Mouse (Mus musculus) lung, adult 18-20 months (tissue): Measurements from ENCODE around the gene Gm42372.
A peak's percentile ranks its signal among the peaks of the same experiment; 100 is the strongest.

Experiments used
- DNase-seq, 2 experiments: peaks; one replicate each; pipeline ENCODE4 v3.0.0; 2022; ENCODE audit warnings: mixed read lengths in 2 of 2

Gm42372 gene

GRCm38 (mm10) chr7:16961678-16962077 lies 21.2 kb upstream of the Gm42372 start:
- no peak for DNase-seq

GRCm38 (mm10) chr7:16968414-16968813 lies 14.5 kb upstream of the Gm42372 start:
- no peak for DNase-seq

- no peak for DNase-seq
These were observed 11.7 kb upstream of the Gm42372 start for GRCm38 (mm10) chr7:16971160-16971559.

GRCm38 (mm10) chr7:16974018-16974417 lies 8.9 kb upstream of the Gm42372 start:
- DNase-seq, result peak; percentile 53 to 71

DNA sequence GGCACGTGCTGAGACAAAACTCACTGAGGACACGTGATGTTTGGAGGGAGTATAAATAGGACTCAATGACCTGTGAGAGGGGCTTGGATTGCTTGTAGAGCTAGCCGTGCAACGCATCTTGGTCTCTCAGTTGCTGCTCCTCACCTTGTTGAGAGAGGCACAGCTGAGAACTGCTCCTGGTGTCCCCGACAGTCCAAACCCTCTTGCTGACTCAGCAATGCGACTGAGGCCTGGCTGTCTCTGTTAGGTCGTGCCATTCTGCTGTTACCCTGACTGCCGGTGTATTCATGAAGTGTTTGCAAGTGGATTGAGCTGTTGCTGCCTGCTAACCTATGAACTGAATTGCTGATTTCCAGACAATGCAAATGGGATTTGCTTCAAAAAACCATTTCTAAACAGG lies 6.6 kb upstream of the Gm42372 start:
- no peak for DNase-seq

DNA sequence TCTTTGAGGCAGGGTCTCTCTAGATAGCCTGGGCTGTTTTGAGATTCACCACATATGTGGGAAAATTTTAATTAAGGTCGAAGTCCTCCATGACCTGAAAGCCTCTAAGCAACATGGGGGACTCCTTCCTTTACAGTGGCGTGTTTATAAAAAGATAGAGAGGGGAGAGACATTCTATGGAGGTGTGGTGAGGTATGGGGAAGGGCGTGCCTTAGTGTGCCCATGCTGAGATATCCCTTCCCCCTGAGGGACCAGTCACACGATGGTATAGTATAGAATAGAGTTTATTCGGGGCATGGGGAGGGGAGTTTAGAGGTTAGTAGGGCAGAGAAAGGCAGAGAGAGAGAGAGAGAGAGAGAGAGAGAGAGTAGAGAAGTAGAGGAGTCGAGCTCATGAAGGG lies 4.7 kb upstream of the Gm42372 start:
- DNase-seq, result no peak

DNA sequence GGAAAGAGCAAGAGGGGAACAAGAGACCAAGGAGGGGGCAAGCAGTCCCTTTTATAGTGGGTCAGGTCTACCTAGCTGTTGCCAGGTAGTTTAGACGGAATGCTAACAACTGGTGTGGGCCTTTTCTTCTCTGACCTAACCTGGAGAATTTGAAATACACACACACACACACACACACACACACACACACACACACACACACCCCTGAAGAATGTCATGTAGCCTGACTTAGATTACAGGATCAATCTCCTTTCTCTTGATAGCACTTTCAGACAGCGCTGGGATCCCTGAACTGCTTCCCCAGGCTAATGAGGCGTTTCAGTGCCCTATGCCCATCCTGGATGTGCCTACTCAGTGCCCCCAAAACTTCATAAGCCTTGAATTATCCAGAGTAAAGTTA lies 4.3 kb upstream of the Gm42372 start:
- no peak for DNase-seq

- DNase-seq, result peak in 1 of 2 experiments; percentile 27
These were observed 2.5 kb upstream of the Gm42372 start for GRCm38 (mm10) chr7:16980348-16980747.

- no peak for DNase-seq
These were observed 4.8 kb downstream of the Gm42372 start for GRCm38 (mm10) chr7:16987541-16988149.

DNA sequence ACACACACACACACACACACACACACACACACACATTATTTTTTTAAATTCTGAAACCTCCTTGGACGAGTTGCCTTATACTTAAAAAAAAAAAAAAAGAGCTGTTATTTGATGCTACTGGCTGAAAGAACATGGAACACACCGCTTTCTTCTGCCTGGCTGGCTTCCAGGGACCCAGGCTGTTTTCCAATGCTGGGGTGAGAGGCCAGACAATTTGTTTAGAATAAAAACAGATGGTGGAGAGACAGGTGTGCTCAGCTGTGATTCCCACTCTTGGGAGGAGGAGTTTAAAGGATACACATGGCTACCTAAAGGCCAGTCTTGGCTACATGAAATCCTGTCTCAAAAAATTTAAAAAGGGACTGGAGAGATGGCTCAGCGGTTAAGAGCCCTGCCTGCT lies 5.5 kb downstream of the Gm42372 start:
- peak; percentile 45 to 46 for DNase-seq

DNA sequence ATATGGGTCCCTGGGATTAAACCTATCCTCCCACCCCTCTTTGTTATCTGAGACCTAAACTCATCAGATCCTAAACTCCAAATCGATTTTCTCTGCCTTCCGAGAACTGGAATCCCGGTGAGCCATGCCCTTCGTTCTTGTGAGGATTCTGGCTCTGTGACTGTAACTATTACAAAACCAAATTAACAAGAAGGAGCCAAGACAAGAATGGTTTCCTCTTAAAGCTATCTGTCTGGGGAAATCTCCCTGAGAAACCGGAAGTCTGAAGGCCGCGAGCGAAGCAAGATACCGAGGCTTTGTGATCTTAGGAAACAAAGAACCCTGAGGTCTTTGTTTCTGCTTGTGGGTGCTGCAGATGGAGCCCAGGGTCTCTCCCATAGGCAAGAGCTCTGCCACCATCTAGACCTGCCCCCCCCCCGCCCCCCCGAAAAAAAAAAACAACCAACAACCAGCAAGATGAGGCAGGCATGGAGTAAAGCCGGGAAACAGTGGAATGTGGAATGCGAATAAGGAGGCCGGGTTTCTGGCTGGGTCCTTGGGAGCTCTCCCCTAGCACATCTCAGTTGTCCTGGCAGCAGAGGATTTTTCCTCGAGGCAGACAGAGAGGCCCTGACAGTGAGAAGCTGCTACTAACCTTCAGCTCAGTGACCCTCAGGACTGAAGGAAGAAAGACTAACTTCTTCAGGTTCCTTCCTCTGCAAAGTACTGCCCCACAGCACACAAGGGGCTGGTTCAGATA lies 7.3 kb downstream of the Gm42372 start:
- no peak for DNase-seq

DNA sequence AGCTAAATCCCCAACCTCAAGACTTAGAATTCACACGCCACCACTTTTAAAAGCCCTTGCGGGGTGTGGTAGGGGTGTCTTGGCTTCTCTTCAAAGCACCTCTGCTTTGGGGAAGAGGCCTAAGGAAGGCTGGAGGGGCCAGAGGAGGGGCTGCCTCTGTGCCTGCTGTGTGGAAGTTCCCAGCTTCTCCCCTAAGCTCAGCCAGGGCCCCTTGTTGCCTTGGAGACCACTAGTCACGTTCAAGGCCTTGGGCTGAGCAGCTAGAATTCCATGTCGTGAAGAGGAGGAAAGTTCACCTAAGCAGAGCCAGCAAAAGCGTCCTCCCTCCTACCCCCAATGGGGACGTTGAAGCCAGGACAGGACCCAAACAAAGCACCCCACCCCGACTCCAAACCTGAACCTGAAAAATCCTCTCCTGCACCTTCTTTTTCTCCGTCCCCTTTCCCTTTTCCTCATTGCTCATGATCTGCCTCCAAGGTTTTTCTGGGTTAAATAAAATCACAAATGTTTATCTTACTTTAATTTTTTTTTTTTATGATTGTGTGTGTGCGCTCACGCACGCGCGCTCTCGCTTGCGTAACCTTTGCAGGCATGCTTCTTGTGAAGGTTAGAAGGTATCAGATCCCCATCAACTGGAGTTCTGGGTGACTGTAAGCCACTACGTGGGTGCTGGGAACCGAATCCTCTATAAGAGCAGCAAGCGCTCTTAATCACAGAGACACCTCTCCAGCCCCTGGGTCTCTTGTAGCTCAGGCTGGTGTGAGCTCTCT lies 9.0 kb downstream of the Gm42372 start:
- no peak for DNase-seq

DNA sequence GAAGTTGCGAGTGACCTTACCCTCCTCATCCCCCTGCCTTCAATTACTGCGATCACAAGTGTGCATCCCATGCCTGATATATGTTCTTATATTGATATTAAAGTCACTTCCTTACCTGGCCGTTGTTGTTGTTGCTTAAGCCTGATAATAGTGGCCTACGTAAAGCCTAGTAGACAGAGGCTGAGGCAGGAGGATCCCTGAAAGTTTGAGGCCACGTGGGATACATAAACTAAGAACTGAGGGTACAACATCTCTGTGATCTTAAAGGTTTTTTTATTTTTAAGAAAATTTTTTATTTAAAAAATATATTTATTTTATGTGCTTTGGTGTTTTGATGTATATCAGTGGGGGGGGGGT lies 9.5 kb downstream of the Gm42372 start, which contains the start of gene Ccdc8:
Gene Ccdc8, plus strand, starts transcription at position 258 of the 357 bp plus-strand sequence.
- DNase-seq, result no peak

GRCm38 (mm10) chr7:16993651-16994399 lies 10.9 kb downstream of the Gm42372 start:
- peak; percentile 71 to 82 for DNase-seq

- DNase-seq, result no peak
These were observed 11.5 kb downstream of the Gm42372 start for GRCm38 (mm10) chr7:16994400-16994799.

GRCm38 (mm10) chr7:16995345-16995744 lies 12.5 kb downstream of the Gm42372 start:
- DNase-seq, result no peak

DNA sequence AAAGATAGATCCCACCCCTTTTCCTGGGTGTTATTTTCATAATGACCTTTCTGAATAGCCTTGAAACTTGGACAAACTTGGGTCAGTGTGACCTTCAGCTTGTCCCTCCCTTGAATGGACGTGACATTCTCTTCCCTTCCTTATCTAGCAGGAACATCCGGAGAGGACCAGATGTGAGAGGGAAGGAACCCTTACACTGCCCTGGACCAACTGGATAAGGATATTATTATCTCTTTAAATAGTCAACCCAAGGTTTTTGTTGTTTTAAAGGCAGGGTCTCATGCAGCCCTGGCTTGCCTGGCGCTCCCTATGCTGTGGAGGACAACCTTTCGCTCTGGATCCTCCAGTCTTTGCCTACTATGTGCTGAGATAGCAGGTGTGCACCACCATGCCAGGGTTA lies 16.3 kb downstream of the Gm42372 start:
- no peak for DNase-seq

DNA sequence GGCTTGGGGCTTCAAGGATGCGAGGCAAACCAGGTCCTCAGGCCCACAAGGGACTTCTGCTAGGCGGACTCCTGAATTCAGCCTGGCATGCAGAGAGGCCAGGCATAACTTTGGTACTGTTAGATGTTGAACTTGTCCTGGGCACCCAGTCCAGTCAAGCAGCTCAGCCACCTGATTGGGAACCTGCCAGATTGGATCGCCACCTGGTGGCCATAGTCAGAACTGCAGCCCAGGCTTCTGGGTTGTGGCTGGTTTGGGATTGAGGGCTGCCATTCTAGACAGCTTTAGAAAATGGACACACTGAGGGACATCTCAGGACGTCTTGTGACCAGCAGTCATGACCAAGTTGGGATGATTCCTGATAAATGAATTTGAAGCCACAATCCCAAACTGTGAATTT lies 16.8 kb downstream of the Gm42372 start:
- peak; percentile 79 to 82 for DNase-seq

DNA sequence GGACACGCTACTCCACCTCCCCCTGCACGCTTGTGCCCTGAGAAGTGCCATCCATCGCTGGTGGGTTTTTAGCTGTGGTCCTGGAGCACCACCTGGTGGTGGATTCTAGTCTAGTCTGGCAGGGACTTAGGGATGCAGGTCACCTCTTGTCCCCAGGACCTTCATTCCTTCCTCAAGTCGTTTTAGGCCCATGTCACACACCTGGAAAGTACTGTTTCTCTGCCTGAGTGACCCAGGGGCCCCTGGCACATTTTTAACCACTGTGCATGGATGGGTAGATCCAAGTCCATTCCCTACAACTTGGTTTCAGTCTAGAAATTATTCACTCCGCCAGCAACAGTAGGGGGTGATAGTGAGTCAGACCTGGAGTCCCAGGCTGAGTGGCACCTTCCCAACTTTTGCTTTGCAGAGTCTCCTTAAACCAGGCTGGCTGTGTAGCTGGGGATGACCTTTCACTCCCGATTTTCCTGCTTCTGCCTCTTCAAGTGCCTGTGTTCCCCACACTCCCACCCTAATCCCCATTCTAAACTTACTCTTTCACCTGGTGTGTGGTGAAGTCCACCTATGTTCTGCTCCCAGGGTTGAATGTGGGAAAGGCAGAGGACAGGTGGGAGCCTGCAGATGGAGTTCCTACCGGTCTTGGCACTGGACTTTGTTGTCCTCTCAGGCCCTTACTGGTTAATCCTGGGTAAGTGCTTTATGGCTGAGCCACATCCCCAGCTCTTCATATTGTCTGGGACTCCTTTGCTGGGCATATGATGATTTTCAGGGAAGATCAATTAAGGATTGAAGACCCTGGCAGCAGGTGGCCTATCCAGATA lies 19.7 kb downstream of the Gm42372 start:
- DNase-seq, result peak; percentile 60 to 75

- no peak for DNase-seq
These were observed 20.5 kb downstream of the Gm42372 start for GRCm38 (mm10) chr7:17003230-17003960.

DNA sequence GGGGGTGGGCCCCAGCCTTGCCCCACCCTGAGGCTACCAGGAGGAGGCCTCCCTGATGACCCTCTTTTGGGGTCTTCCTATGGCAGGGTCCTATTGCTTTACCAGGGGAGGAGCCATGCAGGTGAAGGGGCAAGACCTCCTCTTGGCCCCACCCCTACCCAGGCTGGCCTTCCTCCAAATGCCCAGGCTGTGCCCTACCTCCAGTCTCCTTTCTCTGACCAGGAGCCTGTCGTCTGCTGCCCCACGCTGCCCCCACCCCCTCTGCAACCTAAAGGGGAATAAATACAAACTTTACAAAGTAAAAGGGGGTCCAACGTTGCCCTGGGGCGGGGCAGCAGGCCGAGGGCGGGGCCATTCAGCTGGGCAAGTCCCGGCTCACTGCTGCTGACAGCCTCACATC lies 21.8 kb downstream of the Gm42372 start:
- DNase-seq, result no peak
